Mouse (Mus musculus): ENCODE results near the gene Cbr4. TPM values are rescaled to one million over a fixed set of nuclear protein-coding genes. Genes with fewer than 3 reads are reported as not detected.
A peak's percentile ranks its signal among the peaks of the same experiment; 100 is the strongest.

The Cbr4 gene
- 3.6 and 5.6 TPM in 2 replicates for polyA plus RNA-seq (2012; rRNA removed)

DNA sequence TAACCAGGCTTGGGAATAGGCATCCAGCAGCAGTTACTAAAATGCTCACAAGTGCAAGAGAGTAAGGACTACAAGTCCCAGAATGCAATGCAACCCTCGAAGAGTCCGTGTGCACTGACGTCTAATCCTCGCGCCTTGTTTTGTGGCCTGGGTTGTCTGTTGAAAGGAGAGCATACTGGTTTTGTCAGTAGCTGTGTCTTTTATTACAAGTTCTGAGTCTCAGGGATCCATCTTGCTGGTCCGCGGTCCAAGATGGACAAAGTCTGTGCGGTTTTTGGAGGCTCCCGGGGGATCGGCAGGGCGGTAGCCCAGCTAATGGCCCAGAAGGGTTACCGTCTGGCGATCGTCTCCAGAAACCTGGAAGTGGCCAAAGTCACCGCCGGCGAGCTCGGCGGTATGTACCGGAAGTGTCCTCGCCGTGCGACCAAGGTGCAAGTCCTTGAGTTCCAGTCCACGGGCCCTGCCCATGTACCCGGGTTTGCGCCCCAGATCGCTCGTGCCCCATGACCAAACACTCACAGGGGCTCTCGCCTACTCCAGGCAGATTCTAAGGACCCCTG lies at the start of gene Cbr4:
TSS of gene Cbr4 (plus strand) at position 138 of the 560 bp plus-strand sequence.
- under 1% methylated on average over 29 of the region's 29 CpGs for WGBS
- peaks cover 3% of the 10 kb centered on the region; the same call in 1 of the 2 replicates for H3K4me1 ChIP-seq (ENCODE audit: control insufficient read depth, insufficient read depth, low read length)
- peak within 1 kb of the TSS; percentile 93 for H3K4me3 ChIP-seq (replicated peaks; ENCODE audit: extremely low read depth, low read depth, low read length)
- peak; percentile 85 for DNase-seq
- peak; percentile 66; the same call in 1 of the 2 replicates for TF ChIP-seq POLR2A (IDR thresholded peaks at IDR 0.05; ENCODE audit: borderline replicate concordance, extremely low read depth, low read depth, low read length)
- no peak for TF ChIP-seq CTCF (IDR thresholded peaks at IDR 0.05; ENCODE audit: insufficient read depth, low read length)

DNA sequence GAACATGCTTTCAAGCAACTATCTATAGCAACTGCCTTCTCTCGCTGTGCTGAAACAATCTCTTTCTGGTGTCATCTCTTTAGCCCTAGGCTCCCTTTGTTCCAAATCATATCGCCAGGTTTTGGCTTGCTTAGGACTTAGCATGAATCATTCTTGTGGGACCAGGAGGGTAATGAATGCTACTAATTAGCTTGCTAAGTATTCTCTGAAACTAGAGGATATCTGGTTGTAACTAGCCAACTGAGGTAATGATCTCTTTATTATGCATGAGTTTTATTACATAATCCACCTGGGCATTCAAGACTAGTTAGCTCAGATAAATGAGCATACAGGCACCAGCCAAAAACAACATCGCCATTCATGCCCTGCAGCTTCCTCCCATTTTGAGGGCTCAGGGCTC lies 44.5 kb upstream of the Cbr4 start:
- Histone ChIP-seq H3K4me1 (ENCODE audit: control insufficient read depth, insufficient read depth, low read length) (no peaks in the 10 kb centered on the region), H3K4me3 (replicated peaks; ENCODE audit: extremely low read depth, low read depth, low read length) (no peak overlapping the region)
- 96% methylated on average over 3 of the region's 3 CpGs for WGBS
- no peak for TF ChIP-seq CTCF (IDR thresholded peaks at IDR 0.05; ENCODE audit: insufficient read depth, low read length)
- no peak for TF ChIP-seq POLR2A (IDR thresholded peaks at IDR 0.05; ENCODE audit: borderline replicate concordance, extremely low read depth, low read depth, low read length)
- DNase-seq = no peak

DNA sequence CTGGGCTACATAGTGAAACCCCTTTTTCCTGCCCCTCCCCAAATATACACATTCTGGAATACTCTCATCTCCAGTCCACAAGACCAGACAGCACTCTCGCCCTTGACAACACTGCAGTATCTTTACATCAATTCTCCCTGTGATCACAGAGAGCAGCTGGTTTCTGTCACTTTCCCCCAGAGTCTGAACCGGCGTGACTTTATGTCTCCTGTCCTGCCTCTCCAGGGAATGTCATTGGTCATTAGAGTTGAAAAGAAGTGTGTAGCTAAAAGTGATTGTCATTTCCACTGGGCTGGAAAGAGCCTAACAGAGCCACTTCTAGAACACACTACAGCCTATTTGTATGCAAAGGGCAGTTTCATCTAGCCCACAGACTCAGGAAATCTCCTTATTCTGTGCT lies 43.2 kb upstream of the Cbr4 start:
- 66% methylated on average over 3 of the region's 3 CpGs for WGBS
- DNase-seq = no peak

DNA sequence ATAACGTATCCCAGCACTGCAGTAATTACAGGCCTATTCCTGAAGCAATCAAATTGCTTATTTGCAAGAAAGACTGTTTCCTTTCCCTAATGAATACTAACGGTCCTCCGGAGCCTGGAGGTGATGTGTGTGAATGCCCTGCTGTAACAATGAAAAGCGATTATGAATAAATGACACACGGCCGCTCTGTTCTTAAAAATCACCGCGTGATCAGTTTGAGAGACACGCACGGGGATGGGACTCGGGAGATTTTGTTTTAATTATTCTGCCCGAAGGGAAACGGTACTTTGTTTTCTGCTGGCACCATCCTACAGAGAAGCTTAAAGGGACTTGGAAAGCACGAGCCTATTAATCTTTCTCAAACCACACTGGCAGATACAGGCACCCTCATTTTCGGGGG lies 41.2 kb upstream of the Cbr4 start:
- Histone ChIP-seq H3K4me1 (ENCODE audit: control insufficient read depth, insufficient read depth, low read length) (no peaks in the 10 kb centered on the region), H3K4me3 (replicated peaks; ENCODE audit: extremely low read depth, low read depth, low read length) (no peak overlapping the region)
- TF ChIP-seq CTCF (IDR thresholded peaks at IDR 0.05; ENCODE audit: insufficient read depth, low read length) (no peak), POLR2A (IDR thresholded peaks at IDR 0.05; ENCODE audit: borderline replicate concordance, extremely low read depth, low read depth, low read length) (no peak)
- no peak for DNase-seq
- WGBS = 45% methylated on average over 15 of the region's 15 CpGs

More for the DNA sequence above, 43.2 kb upstream of the Cbr4 start:
- TF ChIP-seq POLR2A (IDR thresholded peaks at IDR 0.05; ENCODE audit: borderline replicate concordance, extremely low read depth, low read depth, low read length) = no peak
- no peak for TF ChIP-seq CTCF (IDR thresholded peaks at IDR 0.05; ENCODE audit: insufficient read depth, low read length)
- H3K4me3 ChIP-seq (replicated peaks; ENCODE audit: extremely low read depth, low read depth, low read length) = no peak overlapping the region
- no peaks in the 10 kb centered on the region for H3K4me1 ChIP-seq (ENCODE audit: control insufficient read depth, insufficient read depth, low read length)

DNA sequence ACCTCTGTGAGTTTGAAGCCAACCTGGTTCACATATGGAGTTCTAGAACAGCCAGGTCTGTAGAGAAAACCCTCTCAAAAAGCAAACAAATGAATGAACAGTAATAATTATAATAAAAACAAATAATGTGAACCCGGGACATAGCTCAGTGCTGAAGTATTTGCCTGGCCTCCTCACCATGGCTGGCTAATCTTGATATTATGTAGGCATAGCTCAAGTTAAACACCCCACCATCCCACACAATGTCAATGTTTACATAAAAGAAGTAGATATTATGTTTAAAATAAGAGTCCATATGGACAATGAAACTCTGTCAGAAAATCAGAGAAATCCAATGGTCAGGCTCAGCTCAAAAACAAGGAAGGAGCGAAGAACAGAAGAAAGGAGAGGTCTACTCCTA lies 39.4 kb upstream of the Cbr4 start:
- 62% methylated on average over 2 of the region's 2 CpGs for WGBS
- no peak for TF ChIP-seq POLR2A (IDR thresholded peaks at IDR 0.05; ENCODE audit: borderline replicate concordance, extremely low read depth, low read depth, low read length)
- TF ChIP-seq CTCF (IDR thresholded peaks at IDR 0.05; ENCODE audit: insufficient read depth, low read length) = no peak
- H3K4me1 ChIP-seq (ENCODE audit: control insufficient read depth, insufficient read depth, low read length) = no peaks in the 10 kb centered on the region
- no peak for DNase-seq
- H3K4me3 ChIP-seq (replicated peaks; ENCODE audit: extremely low read depth, low read depth, low read length) = no peak overlapping the region

DNA sequence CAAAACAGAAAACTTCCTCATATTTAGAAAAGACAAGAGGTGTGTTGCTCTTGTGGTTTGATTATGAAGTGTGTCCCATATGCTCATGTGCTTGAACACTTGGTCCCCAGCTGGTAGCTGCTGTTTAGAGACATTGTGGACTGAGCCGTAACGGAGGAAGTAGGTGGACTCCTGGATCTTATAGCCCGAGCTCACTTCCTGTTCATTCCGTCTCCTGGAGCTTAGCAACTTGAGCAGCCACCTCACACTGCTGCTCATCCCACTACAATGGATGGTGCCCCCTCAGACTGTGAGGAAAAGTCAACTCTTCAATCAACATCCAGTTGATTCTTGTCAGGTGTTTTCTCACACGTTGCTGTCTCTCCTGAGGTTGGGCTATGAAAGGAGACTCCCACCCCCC lies 38.7 kb upstream of the Cbr4 start:
- DNase-seq = no peak
- H3K4me3 ChIP-seq (replicated peaks; ENCODE audit: extremely low read depth, low read depth, low read length) = no peak overlapping the region
- no peak for TF ChIP-seq CTCF (IDR thresholded peaks at IDR 0.05; ENCODE audit: insufficient read depth, low read length)
- no peak for TF ChIP-seq POLR2A (IDR thresholded peaks at IDR 0.05; ENCODE audit: borderline replicate concordance, extremely low read depth, low read depth, low read length)
- H3K4me1 ChIP-seq (ENCODE audit: control insufficient read depth, insufficient read depth, low read length) = no peaks in the 10 kb centered on the region
- 33% methylated on average over 5 of the region's 5 CpGs for WGBS

DNA sequence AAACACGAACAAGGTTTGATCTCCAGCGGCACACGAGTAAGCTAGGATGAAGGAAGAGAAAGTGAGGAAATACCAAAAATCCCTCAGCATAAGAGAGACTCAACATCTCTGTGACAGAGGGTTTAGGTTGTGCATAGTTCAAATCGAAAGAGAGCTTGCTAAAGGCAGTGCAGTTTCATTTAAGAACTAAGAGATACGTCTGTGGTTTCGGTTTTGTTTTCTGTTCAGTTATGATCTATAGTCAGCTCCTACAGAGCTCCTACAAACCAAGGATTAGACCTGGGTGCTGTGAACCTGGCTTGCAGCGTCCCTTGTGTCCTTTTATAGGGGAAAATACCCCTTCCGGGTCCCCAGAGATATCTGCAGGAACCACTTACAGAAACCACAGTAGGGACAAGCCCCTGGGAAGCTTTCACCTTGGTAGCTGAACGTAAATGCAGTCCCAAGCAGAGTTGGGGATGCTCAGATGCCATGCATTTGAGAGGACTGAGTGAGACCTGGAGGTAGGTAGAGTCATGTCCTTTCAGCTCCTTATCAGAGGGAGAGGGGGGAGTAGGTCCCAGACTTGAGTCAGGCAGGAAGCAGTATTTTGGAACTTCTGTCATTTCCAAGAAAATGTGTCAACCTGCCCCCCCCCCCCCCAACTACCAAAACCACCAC lies 36.5 kb upstream of the Cbr4 start:
- WGBS = 73% methylated on average over 9 of the region's 9 CpGs
- Histone ChIP-seq H3K4me1 (ENCODE audit: control insufficient read depth, insufficient read depth, low read length) (no peaks in the 10 kb centered on the region), H3K4me3 (replicated peaks; ENCODE audit: extremely low read depth, low read depth, low read length) (no peak overlapping the region)
- TF ChIP-seq POLR2A (IDR thresholded peaks at IDR 0.05; ENCODE audit: borderline replicate concordance, extremely low read depth, low read depth, low read length) (no peak), CTCF (IDR thresholded peaks at IDR 0.05; ENCODE audit: insufficient read depth, low read length) (no peak)
- DNase-seq = no peak

DNA sequence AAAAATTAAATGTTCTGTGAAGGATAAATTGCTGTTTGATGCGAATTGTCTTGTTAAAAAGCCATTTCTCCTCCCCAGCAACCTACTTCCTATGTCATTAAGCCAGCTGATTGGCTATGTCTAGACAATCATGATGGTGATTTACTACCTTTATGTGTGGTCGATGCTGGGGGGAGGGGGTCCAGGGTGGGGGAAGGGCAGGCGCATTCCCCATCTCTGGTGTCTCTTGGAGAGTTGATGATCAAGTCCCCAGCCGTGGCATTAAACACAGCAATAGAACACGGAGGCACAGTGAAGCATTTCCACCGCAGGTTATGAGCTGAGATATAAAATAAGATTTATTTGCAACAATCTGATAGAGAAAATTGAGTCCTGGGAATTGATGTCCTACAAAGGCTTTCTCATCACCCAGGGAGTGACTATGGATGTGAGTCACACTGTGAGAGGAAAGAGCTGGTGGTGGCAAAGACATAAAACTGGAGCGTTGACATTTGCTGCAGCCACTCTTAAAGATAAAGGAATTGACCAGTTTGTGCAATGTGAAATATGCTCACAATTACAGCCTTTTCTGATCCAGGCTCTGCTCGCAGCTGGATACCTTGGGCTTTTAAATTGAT lies 35.7 kb upstream of the Cbr4 start:
- DNase-seq = no peak
- Histone ChIP-seq H3K4me3 (replicated peaks; ENCODE audit: extremely low read depth, low read depth, low read length) (no peak overlapping the region), H3K4me1 (ENCODE audit: control insufficient read depth, insufficient read depth, low read length) (no peaks in the 10 kb centered on the region)
- 65% methylated on average over 8 of the region's 8 CpGs for WGBS
- no peak for TF ChIP-seq POLR2A (IDR thresholded peaks at IDR 0.05; ENCODE audit: borderline replicate concordance, extremely low read depth, low read depth, low read length)
- no peak for TF ChIP-seq CTCF (IDR thresholded peaks at IDR 0.05; ENCODE audit: insufficient read depth, low read length)

DNA sequence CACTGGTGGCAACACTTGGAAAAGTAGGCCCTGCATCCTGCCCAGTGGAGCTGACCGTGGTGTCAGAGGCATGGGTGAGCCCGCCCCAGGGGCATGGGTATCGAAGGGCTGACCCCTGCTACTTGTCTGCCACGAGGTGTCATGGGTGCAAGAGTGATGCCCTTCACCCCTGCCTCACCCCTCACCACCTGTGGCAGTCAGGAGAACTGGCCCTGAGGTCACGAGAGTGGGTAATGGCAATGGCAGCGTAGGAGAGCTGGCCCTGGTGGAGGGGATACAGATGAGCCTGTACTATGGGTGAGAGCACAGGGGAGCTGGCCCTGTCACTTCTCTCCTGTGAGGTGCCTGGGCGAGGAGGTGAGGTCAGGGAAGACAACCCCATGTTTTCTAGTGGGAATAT lies 27.8 kb upstream of the Cbr4 start:
- no peaks in the 10 kb centered on the region for H3K4me1 ChIP-seq (ENCODE audit: control insufficient read depth, insufficient read depth, low read length)
- DNase-seq = no peak
- no peak for TF ChIP-seq CTCF (IDR thresholded peaks at IDR 0.05; ENCODE audit: insufficient read depth, low read length)
- TF ChIP-seq POLR2A (IDR thresholded peaks at IDR 0.05; ENCODE audit: borderline replicate concordance, extremely low read depth, low read depth, low read length) = no peak
- WGBS = 78% methylated on average over 7 of the region's 7 CpGs
- H3K4me3 ChIP-seq (replicated peaks; ENCODE audit: extremely low read depth, low read depth, low read length) = no peak overlapping the region

DNA sequence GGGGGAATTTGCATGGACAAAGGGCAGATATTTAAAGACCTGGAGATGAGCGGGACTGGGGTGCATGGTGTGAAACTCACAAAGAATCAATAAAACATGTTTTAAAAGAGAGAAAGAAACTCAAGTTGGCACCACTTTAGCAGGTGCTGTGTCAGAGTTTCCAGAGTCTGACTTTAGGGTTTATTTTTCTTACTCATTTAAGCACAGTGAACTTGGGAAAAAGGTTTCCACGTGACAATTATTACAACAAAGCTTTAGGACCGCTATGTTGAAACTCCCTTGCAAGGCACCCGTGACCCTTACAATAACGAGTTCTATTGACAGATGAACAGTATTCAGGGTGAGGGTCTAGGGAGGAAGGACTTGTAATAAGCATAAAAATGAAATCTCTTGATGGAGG lies 25.3 kb upstream of the Cbr4 start:
- no peak overlapping the region for H3K4me3 ChIP-seq (replicated peaks; ENCODE audit: extremely low read depth, low read depth, low read length)
- DNase-seq = no peak
- no peaks in the 10 kb centered on the region for H3K4me1 ChIP-seq (ENCODE audit: control insufficient read depth, insufficient read depth, low read length)
- TF ChIP-seq POLR2A (IDR thresholded peaks at IDR 0.05; ENCODE audit: borderline replicate concordance, extremely low read depth, low read depth, low read length) (no peak), CTCF (IDR thresholded peaks at IDR 0.05; ENCODE audit: insufficient read depth, low read length) (no peak)
- 85% methylated on average over 5 of the region's 5 CpGs for WGBS
